Mouse (Mus musculus) mouse embryonic stem cell (cell line): ENCODE data around the gene Vti1a.

Experiments used
- in situ Hi-C, 2 experiments: fragments of 300-500 bp; cut with MboI; formaldehyde crosslinking; loops; 1 replicate in 1 of 2; 3 replicates in 1 of 2; pipeline ENCODE4 v1.14.3; 2019 to 2020; ENCODE audit warnings: low sequenced_read_pairs in 2 of 2, low pct_unique_long_range_greater_than_20kb in 1 of 2, mixed read lengths in 1 of 2; ENCODE audit not compliant: unreplicated experiment in 1 of 2

Vti1a gene

DNA sequence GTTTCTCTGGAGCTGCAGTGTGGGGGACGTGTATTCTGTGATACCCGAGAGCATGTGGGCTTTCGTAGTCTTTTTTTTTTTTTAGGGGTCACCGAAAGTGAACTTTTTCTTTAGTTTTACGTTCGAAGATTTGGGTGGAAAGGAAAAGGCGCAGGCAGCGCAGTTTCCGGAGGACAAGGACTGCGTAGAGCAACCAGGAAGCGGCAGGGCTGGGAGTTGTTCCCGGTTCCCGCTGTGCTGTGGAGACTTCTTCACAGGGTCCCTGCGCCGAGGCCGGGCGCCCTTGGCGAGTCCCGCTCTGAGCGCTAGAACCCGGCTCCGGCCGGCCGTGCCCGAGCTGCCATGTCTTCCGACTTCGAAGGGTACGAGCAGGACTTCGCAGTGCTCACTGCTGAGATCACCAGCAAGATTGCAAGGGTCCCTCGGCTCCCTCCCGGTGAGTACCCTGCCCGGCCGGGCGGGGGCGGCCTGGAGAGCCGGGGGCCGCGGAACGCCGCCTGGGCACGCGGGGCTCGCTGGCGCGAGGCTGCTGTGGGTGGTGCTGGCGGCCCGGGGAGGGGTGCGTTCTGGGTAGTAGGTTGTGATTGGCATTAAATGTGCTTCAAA is at the start of gene Vti1a:
Vti1a (plus strand) TSS at position 187 of the 606 bp plus-strand sequence.
- in situ Hi-C loops, result no loop called here

DNA sequence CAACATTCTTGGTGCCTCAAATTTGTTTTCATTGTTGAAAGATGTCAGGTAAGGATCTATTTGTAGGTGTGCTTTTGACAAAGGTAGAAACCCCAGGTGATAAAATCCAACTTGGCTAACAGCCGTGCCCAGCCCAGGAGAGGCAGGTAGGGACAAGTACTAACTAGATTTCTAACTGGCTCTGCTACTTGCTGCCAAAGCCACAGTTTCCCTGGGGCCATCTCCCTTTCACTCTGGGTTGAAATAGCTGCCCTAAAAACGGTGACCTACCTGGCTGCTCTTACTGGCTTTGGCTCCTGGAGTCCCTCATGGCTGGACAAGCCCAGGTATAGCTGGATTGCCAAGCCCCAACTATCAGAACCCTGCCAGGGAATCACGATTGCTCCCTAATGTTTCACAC is 49.3 kb upstream of the Vti1a start:
- in situ Hi-C loops, result no loop called here

DNA sequence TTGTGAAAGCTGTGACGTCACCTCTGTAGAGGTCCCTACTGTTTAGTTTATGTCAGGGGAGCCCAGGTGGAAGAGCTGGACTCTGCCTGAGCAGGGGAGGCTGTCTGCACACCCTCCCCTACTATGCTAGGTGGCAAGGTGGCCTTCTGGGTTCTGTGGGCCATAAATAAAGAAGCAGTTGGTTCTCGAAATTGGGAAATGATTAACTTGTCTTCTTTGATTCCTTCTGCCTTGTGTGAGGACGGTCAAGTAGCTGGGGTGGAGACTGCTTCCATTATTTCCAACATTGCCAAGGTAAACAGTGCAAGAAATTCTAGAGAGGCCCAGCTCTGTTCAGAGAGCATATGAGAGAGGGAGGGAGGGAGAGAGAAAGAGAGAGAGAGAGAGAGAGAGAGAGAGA is 47.9 kb upstream of the Vti1a start:
- in situ Hi-C loops, result no loop called here

DNA sequence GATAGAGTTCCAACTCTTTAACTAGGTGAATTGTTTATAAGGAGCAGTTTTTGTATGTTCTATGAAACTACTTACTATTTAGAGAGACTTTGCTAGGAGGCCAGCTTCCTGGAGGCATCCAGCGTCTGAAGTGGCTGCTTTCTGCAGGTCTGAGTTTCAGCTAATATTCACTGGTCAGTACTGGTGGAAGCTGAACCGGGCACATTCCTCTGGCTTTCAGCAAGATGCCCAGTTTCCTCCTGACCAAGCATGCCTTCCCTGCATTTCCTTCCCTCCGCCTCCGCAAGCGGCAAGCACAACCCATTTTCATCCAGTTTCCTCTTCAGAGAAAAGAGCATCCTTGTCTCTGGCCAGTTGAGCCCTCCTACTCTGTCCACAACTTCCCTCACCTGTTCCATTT is 47.0 kb upstream of the Vti1a start:
- in situ Hi-C loops, result no loop called here

DNA sequence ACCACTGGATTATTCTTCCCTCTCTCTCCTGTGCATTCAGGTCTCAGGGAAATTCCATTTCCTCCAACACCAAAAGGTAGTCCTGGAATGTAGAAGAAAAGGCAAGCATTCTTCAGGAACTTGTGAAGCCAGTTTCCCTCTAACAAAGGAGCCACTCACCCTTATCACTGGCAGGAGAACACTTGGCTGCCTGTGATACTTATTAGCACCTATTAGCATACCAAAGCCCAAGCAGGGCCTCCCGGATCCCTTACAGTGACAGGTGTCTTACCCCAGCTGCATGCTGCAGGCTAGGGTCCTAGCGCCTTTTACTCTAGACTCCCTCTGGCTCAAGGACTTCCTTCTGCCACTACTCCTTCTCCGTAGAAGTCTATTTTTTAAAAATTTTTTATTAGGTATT is 44.6 kb upstream of the Vti1a start:
- in situ Hi-C loops, result no loop called here

DNA sequence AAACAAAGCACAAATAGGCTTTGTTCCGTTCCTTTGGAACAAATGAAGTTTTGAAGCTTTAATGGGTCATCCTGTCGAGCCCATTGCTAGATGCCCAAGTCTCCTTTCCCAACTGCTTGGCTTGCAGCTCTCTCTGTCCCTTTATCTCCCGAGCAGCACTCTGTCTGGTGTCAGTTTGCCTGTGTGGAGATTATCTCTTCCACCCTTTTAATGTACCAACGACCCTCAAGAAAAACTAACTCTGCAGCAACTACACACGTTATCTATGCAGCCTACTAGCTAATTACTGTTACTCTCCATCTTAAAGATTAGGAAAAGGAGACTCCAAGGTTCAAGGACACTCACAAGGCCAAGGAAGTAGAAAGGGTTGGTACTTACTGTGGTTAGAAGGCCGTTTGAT is 42.8 kb upstream of the Vti1a start:
- in situ Hi-C loops, result no loop called here

DNA sequence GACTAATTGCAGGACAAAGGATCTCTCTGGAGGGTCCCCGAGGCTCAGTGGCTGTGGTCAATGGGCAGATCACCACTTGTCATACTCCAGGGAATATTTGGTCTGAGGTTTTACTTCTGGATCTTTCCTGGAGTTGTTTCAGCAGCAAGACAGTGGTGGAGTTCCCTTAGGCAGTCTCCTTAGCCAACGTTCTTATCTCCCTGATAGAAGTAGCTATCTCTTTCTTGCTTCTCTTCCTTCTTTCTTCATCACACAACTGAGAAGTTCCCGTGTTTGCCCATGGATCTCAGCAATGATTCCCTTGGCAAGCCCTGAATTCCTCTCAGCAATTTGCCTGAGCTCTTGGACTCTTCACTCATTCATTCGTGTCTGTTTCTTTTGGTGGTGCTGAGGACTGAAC is 40.0 kb upstream of the Vti1a start:
- in situ Hi-C loops, result no loop called here

DNA sequence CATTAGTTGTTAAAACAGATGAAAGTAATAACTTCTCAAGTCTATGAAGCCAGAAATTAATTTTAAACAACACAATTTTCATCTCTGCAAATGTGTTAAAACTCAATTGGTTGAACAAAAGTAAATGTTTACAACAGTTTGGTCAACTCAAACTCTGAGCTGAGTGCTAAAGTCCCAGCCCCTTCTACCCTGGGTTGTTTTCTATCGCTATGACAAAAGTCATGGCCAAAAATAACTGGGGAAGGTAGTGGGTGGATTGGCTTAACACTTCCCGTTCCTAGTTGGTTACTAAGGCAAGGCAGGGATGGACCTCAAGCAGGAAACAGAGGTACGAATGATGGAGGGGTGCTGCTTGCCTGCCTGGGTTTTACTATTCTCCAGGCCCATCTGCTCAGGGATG is 39.3 kb upstream of the Vti1a start:
- in situ Hi-C loops, result no loop called here

DNA sequence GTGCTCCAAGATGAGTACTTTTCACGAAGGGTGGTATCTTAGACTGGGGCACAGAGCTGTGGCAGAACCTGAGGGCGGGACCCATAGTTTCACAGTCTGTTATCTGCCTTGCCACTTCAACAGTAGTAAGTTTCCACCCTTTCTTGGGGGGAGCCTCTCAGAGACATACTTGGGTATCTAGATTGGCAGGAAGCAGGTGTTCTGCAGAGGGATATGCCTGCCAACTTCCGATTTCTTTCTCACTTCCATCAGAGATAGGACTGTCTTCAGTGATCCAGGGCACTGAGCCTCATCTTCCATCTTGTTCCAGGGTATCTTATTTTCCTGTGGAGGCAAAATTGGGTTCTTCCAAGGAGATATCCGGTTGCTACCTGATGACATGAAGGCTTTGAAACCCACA is 32.0 kb upstream of the Vti1a start:
- in situ Hi-C loops, result no loop called here

DNA sequence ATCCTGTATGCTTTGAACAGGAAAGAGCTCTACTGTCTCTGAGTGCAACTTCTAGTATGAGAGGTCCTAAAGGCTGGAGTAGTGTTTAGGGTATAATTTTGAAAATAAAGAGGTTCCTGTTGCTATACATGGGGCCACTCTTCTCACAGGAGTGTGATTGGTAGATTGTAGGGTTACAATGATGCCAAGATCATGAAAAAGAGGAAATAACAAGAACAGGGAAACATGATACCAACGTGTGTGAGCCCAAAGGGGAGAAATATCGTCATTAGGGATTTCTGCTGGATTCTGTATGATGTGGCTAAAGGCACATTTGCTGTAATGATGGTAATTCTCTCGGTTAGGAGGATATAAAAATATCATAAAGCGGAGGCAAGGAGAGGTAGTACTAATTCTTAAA is 30.1 kb upstream of the Vti1a start:
- in situ Hi-C loops, result no loop called here

DNA sequence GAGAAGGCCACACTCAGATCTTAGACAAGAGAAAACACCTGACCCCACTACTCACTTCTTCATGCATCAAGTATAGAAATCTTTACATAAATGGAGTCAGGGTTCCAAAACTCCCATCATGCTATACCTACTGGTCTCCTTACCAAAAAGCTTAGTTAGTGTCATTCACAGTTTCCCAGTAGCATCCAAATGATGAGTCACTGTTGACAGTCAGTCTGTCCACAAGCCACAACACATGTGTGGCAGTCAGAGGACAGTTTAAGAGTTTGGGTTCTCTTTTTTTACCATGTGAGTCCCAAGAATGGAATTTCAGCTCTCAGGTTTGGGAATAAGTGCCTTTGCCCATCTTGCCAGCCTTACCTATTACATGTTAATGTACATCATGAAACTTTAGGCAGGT is 27.1 kb upstream of the Vti1a start:
- in situ Hi-C loops, result no loop called here

DNA sequence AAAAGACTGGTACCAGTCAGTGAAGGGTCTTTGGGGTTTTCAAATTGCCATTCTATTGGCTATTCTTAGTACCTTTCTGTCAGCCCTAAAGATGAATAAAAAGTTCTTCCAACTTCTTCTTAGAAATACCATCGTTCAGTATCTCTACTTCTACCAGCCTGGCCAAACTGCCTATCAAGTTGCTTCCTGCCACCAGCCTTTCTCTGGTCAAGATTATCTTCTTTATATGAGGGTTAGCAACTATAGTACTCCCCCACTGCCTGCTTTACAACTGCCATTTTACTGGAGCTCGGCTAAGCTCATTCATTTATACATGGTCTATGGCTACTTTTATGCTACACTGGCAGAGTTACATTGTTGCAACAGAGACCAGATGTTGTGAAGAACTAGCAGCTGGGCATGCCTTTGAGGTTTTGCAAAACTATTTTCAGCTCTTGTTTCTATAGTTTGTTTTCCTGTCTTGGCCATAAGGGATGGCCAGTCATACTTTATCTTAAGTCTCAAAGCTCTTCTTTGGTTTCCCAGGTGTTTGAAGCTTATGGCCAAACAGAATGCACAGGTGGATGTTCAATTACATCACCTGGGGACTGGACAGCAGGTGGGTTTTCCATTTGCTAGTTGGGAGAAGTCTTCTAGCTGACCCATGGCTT is 25.3 kb upstream of the Vti1a start:
- in situ Hi-C loops, result no loop called here

DNA sequence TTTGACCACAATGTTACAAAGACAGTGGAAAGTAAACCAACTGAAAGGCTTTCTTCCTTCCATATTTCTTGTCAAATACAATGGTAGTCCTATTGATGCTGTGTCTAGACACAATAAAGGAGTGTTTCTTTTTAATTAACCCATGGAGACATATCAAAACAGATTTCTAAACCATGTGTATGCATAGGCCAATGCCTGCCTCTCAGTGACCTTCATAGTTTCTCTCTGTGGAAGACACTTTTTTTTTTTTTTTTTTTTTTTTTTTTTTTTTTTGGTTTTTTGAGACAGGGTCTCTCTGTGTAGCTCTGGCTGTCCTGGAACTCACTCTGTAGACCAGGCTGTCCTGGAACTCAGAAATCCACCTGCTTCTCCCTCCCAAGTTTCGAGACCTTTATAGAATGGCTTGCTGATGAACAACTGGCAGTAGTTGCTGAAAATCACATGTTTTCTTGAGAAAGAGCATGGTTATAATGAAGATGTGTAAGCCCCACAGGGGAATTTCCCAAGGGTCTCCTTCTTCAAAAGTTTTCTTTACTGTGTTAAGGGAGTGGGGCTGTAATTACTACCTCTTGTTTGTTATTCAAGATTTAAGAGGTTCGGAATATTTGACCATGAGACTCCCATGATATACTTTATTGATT is 23.8 kb upstream of the Vti1a start:
- in situ Hi-C loops, result no loop called here

DNA sequence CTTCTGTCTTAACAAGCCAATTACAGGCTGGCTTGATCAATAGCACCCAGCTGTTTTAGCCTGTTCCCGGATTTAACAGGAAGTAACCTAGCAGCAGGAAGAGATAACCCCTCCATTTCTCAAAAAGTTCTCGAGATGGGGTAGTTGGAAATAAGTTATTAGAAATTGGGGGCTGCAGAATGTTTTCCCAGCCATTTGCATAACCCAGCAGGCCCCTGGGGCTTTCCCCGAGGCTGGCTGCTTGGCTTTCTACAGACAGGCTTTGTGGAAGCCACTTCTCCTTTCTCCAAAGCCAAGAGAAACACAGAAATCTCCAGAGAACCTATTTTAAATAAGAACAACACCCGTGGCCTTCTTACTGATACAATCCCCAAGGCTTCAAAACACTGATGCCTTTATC is 22.9 kb upstream of the Vti1a start:
- in situ Hi-C loops, result no loop called here

DNA sequence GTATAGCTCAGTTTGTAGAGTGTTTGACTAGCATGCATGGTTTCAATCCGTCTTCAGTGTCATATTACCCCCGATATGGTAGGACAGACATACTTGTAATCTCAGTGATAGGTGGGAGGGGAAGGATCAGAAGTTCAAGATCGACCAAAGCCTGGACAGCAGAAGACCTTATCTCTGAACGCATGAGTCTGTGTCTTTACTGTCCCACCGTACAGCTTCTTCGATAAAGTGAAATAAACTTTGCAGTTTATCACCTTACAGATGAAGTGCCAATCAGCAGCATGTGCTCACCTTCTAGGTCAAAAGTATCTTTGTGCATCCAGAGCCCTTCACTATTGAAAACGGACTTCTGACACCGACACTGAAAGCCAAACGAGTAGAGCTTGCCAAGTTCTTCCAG is 21.0 kb upstream of the Vti1a start:
- in situ Hi-C loops, result loop anchor here in 1 of 2 experiments (5.0 kb wide), 1 partner anchor 73 kb away; no protein-coding TSS in a partner anchor

DNA sequence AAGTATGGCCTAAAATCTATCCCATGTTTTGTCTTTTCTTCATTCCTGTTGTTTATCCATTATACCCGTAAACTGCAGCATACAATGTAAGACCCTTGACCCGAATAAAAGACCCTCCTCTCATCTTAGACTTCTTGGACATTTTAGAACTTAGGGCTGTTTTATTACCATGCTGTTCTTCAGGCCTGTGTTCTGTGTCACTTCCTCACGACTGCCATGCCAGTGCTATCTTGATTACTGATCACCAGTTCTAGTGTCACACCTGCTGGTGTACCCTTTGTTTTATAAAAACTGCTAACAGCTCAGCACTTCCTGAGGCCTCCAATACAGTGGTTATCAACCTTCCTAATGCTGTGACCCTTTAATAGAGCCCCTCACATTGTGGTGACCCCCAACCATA is 20.5 kb upstream of the Vti1a start:
- in situ Hi-C loops, result loop anchor here in 1 of 2 experiments (5.0 kb wide), 1 partner anchor 73 kb away; no protein-coding TSS in a partner anchor

DNA sequence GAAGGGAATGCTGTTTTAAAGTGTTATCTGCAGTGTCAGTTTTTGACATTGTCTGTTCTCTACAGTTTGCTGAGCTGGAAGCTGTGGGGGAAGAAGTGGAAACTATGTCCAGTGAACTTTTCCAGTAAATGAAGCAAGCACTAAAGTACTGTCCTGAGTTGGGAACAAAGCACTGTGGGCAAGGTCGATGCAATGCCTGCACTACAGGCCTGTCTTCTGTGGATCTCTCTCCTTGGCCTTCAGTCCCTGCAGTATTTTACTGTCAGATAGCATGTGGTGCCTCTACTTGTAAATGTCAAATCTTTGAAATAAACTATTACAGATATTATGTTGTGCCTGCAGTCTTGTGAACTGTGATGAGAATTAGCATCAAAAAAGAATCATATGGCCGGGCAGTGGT is 19.8 kb upstream of the Vti1a start:
- in situ Hi-C loops, result loop anchor here in 1 of 2 experiments (5.0 kb wide), 1 partner anchor 74 kb away; no protein-coding TSS in a partner anchor

DNA sequence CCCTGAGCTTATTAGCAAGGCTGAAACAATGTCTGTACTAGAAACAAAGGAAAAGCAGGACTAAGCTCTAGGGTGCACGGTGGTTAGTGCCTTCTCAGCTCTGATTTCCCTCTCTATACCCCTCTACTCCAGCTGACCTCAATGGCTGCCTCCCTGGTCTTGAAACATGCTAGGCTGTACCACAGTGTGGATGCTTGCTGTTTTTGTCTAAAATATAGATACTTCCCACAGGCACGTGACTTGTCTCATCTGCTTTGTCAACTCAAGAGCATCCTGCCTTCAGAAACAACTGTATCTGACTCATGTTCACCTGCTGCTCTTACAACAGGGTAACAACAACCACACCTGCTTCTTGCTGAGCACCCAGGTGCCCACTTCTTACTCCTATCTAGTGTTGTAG is 18.6 kb upstream of the Vti1a start:
- in situ Hi-C loops, result loop anchor here in 1 of 2 experiments (5.0 kb wide), 1 partner anchor 75 kb away; no protein-coding TSS in a partner anchor

DNA sequence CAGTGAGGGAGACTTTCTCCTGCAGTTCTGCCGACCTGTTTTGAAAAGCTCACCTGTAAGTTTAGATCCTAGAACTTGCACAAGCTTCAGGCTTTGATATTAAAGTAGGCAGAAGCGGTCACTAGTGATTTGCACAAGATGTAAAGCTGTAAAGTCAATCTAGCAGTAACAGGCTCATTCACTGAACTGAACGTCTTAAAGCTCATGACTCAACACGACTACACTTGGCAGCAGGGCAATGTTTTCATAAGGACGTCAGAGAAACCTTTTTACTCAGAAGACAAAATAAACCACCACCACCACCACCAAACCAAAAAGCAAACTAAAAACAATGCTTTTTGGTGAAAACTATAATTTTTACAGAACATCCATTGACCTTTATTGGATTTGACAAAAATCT is 18.1 kb upstream of the Vti1a start:
- in situ Hi-C loops, result loop anchor here in 1 of 2 experiments (5.0 kb wide), 1 partner anchor 76 kb away; no protein-coding TSS in a partner anchor

DNA sequence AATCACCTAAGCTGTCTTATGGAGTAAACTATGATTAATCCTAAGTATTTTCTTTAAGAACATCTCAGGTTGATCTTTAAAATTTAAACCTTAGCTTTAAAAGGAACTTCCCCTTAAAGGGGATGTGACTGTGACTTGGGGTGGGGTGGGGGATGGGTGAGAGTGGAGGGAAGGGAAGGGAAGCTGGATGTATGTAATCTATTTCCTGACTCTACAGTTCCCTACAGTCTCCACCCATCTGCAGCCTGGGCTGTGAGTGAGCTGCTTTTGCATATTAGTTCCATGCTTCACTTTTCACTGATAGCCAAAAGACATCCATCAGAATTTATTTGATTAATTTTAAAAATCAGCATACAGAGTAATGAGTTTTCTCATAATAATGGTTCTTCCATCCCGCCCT is 16.7 kb upstream of the Vti1a start:
- in situ Hi-C loops, result loop anchor here in 1 of 2 experiments (5.0 kb wide), 1 partner anchor 77 kb away; no protein-coding TSS in a partner anchor
